Mouse (Mus musculus) midbrain, embryonic 16.5 days (tissue): ENCODE measurements around the gene Clic3. TPM values are rescaled to one million over a fixed set of nuclear protein-coding genes. Genes with fewer than 3 reads are reported as not detected.

Experiments used
- ATAC-seq: fragments of 200-750 bp; cut with Nextera tagmentation; 2 replicates; pipeline ENCODE4 v1.8.0; 2017; ENCODE audit warnings: moderate TSS enrichment
- H3K27ac ChIP-seq: fragments of 300-500 bp; sonication (generic); 2 replicates; pipeline ENCODE4 v1.5.1; 2014; ENCODE audit warnings: mild to moderate bottlenecking, low read length, mixed read lengths
- H3K27me3 ChIP-seq: fragments of 300-500 bp; sonication (generic); 2 replicates; pipeline ENCODE4 v1.6.1; 2014; ENCODE audit warnings: low read depth, low read length, mixed read lengths; ENCODE audit not compliant: control insufficient read depth, insufficient read depth
- H3K36me3 ChIP-seq: fragments of 300-500 bp; sonication (generic); 2 replicates; pipeline ENCODE4 v1.6.1; 2014; ENCODE audit warnings: mild to moderate bottlenecking, low read length, moderate library complexity, mixed read lengths; ENCODE audit not compliant: control insufficient read depth, insufficient read depth
- H3K4me1 ChIP-seq: fragments of 300-500 bp; sonication (generic); 2 replicates; pipeline ENCODE4 v1.6.1; 2014; ENCODE audit warnings: mild to moderate bottlenecking, low read length, mixed read lengths; ENCODE audit not compliant: control insufficient read depth, insufficient read depth
- H3K4me2 ChIP-seq: fragments of 300-500 bp; sonication (generic); 2 replicates; pipeline ENCODE4 v1.6.1; 2014; ENCODE audit warnings: mild to moderate bottlenecking, low read length, mixed read lengths
- H3K4me3 ChIP-seq: fragments of 300-500 bp; sonication (generic); 2 replicates; pipeline ENCODE4 v1.5.1; 2014; ENCODE audit warnings: low read depth, mild to moderate bottlenecking, low read length, moderate library complexity, mixed read lengths
- H3K9ac ChIP-seq: fragments of 300-500 bp; sonication (generic); 2 replicates; pipeline ENCODE4 v1.6.1; 2014; ENCODE audit warnings: low read depth, low read length, mixed read lengths
- H3K9me3 ChIP-seq: fragments of 300-500 bp; sonication (generic); replicated peaks from 2 replicates; pipeline ENCODE4 v1.6.1; 2014; ENCODE audit warnings: mild to moderate bottlenecking, low read length, mixed read lengths; ENCODE audit not compliant: control insufficient read depth, poor library complexity, severe bottlenecking
- WGBS: fragments of 180-500 bp; shearing (Covaris S2); extraction: QIAGEN DNeasy Blood & Tissue Kit; methylation state at CpG from one replicate; pipeline ENCODE4 v1.1.7; 2014; 5-methylcytosine and 5-hydroxymethylcytosine counted together
- microRNA-seq: library from miRNA; unstranded; fragments of <30 nt; microRNA quantifications from one replicate; pipeline ENCODE4, GENCODE M21; 2017
- polyA plus RNA-seq: library from polyadenylated mRNA; unstranded; fragments of >200 nt; fragmentation: Nextera tagmentation; extraction: Ambion mirVana; gene quantifications from 2 replicates; pipeline ENCODE4 v1.2.1, GENCODE M21; 2015

The Clic3 gene
- polyA plus RNA-seq, 1 experiment from 2014 or later = 2.8 TPM

DNA sequence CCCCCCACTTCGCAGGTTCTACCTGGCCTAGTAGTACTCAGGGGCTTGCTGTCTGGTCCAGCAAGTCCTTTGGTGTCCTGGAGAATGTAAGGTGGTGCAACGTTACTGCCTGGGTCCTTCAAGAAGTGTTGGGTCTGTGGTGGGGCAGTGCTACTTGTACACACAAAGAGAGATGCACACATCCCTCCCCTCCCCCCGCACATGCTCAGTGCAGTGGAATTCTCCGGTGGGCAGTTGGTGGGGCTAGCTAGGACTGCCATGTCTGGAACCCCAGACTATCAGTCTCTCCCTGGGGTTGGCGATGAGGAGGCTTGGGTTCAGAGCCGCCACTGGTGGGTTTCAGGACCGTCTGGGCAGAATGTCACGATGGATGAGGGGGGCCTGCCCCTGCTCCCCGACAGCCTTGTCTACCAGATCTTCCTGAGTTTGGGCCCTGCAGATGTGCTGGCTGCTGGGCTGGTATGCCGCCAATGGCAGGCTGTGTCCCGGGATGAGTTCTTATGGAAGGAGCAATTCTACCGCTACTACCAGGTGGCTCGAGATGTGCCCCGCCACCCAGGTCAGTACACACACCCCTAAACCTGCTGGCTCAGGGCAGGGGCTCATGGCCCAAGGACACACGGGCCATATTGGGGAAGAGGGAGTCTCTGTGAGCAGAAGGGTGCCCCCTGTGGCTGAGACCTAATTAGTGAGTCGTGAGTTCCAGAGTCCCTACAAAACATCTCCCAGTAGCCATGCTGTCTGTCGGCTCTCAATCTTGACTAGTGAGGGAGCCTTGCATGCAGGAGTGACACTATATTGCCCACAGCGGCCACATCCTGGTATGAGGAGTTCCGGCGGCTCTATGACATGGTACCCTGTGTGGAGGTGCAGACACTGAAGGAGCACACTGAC is 45.2 kb downstream of the Clic3 start, which contains the start of gene C8g:
Gene C8g, minus strand, starts transcription at position 127 of the 894 bp plus-strand sequence.
- peak within 1 kb of the TSS; percentile 87 for H3K9ac ChIP-seq
- peaks cover 10% of the 10 kb centered on the region for H3K4me1 ChIP-seq
- H3K27ac ChIP-seq = peak within 1 kb of the TSS; percentile 87
- H3K36me3 ChIP-seq = peaks cover 23% of the 10 kb centered on the region
- 0 out of 2 replicates have a peak, but pooled peaks have one; percentile 2 for ATAC-seq
- H3K9me3 ChIP-seq = no peaks in the 10 kb centered on the region
- H3K4me2 ChIP-seq = peak within 1 kb of the TSS; percentile 79
- no peaks in the 10 kb centered on the region for H3K27me3 ChIP-seq
- 78% methylated on average over 20 of the region's 20 CpGs for WGBS
- peak within 1 kb of the TSS; percentile 70 for H3K4me3 ChIP-seq

DNA sequence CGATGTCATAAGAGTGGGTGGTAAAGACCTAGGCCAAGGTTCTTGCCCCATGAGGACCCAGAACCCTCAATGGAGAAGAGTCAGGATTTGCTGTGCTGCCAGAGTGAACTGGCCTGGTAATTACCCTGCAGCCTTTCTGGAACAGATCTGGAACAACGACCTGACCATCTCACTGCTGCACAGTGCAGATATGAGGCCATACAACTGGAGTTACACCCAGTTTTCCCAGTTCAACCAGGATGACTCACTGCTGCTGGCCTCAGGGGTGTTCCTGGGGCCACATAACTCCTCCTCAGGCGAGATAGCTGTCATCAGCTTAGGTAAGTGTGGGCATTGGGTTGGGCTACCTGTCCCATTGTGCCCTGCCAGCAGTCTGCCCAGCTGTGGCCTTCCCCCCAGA is 46.1 kb downstream of the Clic3 start:
- peaks cover 23% of the 10 kb centered on the region for H3K36me3 ChIP-seq
- ATAC-seq = no peak
- H3K9ac ChIP-seq = no peak overlapping the region
- no peak overlapping the region for H3K4me3 ChIP-seq
- H3K4me2 ChIP-seq = no peak overlapping the region
- 80% methylated on average over 3 of the region's 3 CpGs for WGBS
- H3K27ac ChIP-seq = no peak overlapping the region
- peaks cover 10% of the 10 kb centered on the region for H3K4me1 ChIP-seq
- no peaks in the 10 kb centered on the region for H3K27me3 ChIP-seq
- no peaks in the 10 kb centered on the region for H3K9me3 ChIP-seq

DNA sequence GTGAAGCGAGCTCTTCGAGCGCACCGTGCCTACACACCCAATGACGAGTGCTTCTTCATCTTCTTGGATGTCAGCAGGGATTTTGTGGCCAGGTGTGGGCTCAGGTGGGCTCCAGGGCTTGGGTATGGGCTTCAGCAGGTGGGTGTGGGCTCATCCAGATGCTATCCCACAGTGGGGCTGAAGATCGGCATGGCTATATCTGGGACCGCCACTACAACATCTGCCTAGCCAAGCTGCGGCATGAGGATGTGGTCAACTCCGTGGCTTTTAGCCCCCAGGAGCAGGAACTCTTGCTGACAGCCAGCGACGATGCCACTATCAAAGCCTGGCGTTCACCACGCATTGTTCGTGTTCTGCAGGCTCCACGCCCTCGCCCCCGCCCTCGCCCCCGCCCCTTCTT is 47.9 kb downstream of the Clic3 start:
- no peak for ATAC-seq
- 93% methylated on average over 19 of the region's 19 CpGs for WGBS
- no peak overlapping the region for H3K4me2 ChIP-seq

DNA sequence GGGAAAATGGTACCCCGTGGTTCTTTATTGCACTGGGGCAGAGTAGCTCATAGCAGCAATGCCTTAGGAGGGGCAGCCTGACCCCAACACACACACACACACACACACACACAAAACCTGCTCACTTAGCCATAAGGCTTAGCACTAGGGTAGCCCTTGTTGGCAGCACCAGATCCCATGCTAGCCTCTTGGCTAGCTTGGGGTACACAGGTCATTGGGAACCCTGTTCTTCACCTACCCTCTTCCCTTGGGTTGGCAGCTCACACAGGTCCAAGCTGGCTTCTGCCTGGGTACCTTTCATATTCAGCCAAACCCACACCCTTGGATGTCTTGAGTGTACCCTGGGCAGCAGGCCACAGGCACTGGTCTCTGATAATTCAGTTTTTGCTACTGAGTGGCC is 48.4 kb downstream of the Clic3 start:
- H3K27ac ChIP-seq = no peak overlapping the region
- H3K9me3 ChIP-seq = no peaks in the 10 kb centered on the region
- H3K27me3 ChIP-seq = no peaks in the 10 kb centered on the region
- peaks cover 23% of the 10 kb centered on the region for H3K36me3 ChIP-seq
- ATAC-seq = no peak
- no peak overlapping the region for H3K9ac ChIP-seq
- H3K4me3 ChIP-seq = no peak overlapping the region
- WGBS = 100% methylated on average over 1 of the region's 1 CpGs
- peaks cover 10% of the 10 kb centered on the region for H3K4me1 ChIP-seq
- H3K4me2 ChIP-seq = no peak overlapping the region

More for the DNA sequence above, 47.9 kb downstream of the Clic3 start:
- Histone ChIP-seq H3K9me3 (no peaks in the 10 kb centered on the region), H3K36me3 (peaks cover 23% of the 10 kb centered on the region), H3K9ac (no peak overlapping the region), H3K27ac (no peak overlapping the region), H3K4me3 (no peak overlapping the region), H3K4me1 (peaks cover 10% of the 10 kb centered on the region), H3K27me3 (no peaks in the 10 kb centered on the region)

DNA sequence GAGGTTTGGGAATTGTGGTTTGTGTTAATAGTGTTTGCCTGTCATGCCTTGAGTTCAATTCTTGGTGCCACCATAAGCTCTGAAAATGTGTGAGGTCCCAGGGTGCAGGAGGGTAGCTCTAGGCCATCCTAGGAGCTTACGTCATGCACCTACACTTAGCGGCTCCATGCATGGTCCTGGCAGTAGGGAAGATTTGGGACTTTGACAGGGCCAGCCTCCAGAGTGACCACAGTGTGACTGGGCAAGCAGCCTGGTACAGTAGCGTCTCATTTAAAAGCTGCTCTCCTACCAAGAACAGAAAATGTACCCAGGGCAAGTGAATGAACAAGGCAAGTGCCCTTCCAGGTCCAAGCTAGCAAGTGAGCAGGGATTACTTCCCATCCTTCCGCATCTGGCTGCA is 49.2 kb downstream of the Clic3 start:
- Histone ChIP-seq H3K4me3 (no peak overlapping the region), H3K9ac (no peak overlapping the region), H3K27me3 (no peaks in the 10 kb centered on the region), H3K4me2 (no peak overlapping the region), H3K36me3 (peaks cover 23% of the 10 kb centered on the region), H3K27ac (no peak overlapping the region), H3K4me1 (peaks cover 10% of the 10 kb centered on the region), H3K9me3 (no peaks in the 10 kb centered on the region)
- WGBS = 96% methylated on average over 4 of the region's 4 CpGs
- no peak for ATAC-seq

DNA sequence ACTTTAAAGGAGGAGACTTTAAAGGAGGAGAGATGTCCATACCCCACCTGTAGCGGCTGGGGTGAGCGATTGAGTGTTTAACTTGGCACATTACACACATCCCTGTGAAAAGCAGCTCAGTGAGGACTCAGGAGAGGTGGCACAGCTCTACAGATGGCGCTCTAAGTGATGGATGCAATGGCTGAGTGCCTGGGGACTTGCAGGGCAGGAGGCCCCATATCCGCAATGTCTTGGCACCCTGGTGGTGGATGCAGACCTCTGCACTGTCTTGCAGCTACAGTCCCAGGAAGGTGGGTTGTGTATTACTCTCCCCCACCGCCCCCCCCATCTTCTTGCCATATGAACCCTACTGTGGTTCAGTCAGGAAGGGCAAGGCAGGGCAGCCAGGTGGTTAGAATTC is 50.3 kb downstream of the Clic3 start:
- no peaks in the 10 kb centered on the region for H3K27me3 ChIP-seq
- peaks cover 23% of the 10 kb centered on the region for H3K36me3 ChIP-seq
- no peaks in the 10 kb centered on the region for H3K9me3 ChIP-seq
- H3K27ac ChIP-seq = no peak overlapping the region
- H3K9ac ChIP-seq = no peak overlapping the region
- H3K4me1 ChIP-seq = peaks cover 4% of the 10 kb centered on the region
- WGBS = 31% methylated on average over 5 of the region's 5 CpGs
- H3K4me3 ChIP-seq = no peak overlapping the region
- no peak overlapping the region for H3K4me2 ChIP-seq
- ATAC-seq = no peak

Small RNAs within 50 kb of the gene (microRNA-seq; reads per million reads assigned to microRNA genes)
- 1.4 reads per million for gene Mir3087

Other genes with a start within 250 kb of the Clic3 start
- 116 and 117 TPM in 2 replicates for gene Nelfb, start 245.3 kb upstream of the Clic3 start, polyA plus RNA-seq
- gene Stpg3, start 242.2 kb upstream of the Clic3 start, polyA plus RNA-seq = not detected in 2 replicates
- gene Fam166a, start 238.1 kb upstream of the Clic3 start, polyA plus RNA-seq = 0.43 TPM in 1 of 2 replicates, not detected in the other
- 366 and 421 TPM in 2 replicates for gene Tubb4b, start 232.1 kb upstream of the Clic3 start, polyA plus RNA-seq
- gene Slc34a3, start 222.5 kb upstream of the Clic3 start, polyA plus RNA-seq = not detected in 2 replicates
- gene Rnf224, start 220.1 kb upstream of the Clic3 start, polyA plus RNA-seq = not detected in 2 replicates
- gene Rnf208, start 214.6 kb upstream of the Clic3 start, polyA plus RNA-seq = 144 and 176 TPM in 2 replicates
- 0.25 and 0.48 TPM in 2 replicates for gene Cysrt1, start 214.4 kb upstream of the Clic3 start, polyA plus RNA-seq
- gene AL732309.1, start 210.0 kb upstream of the Clic3 start, polyA plus RNA-seq = 4.3 and 4.7 TPM in 2 replicates
- 12.4 and 12.7 TPM in 2 replicates for gene Tmem203, start 201.4 kb upstream of the Clic3 start, polyA plus RNA-seq
- 15.6 and 15.9 TPM in 2 replicates for gene Tprn, start 194.2 kb upstream of the Clic3 start, polyA plus RNA-seq
- gene Ssna1, start 184.4 kb upstream of the Clic3 start, polyA plus RNA-seq = 172 and 175 TPM in 2 replicates
- 141 and 144 TPM in 2 replicates for gene Anapc2, start 184.4 kb upstream of the Clic3 start, polyA plus RNA-seq
- not detected in 2 replicates for gene Tmem210, start 168.7 kb upstream of the Clic3 start, polyA plus RNA-seq
- gene Lrrc26, start 166.9 kb upstream of the Clic3 start, polyA plus RNA-seq = not detected in 2 replicates
- gene Grin1, start 137.7 kb upstream of the Clic3 start, polyA plus RNA-seq = 44.0 and 52.7 TPM in 2 replicates
- gene Man1b1, start 124.5 kb upstream of the Clic3 start, polyA plus RNA-seq = 50.7 and 51.0 TPM in 2 replicates
- gene Dpp7, start 100.5 kb upstream of the Clic3 start, polyA plus RNA-seq = 22.6 and 26.2 TPM in 2 replicates
- gene Uap1l1, start 91.2 kb upstream of the Clic3 start, polyA plus RNA-seq = 4.6 and 5.2 TPM in 2 replicates
- 9.0 and 9.2 TPM in 2 replicates for gene Sapcd2, start 84.5 kb upstream of the Clic3 start, polyA plus RNA-seq
- gene Entpd2, start 61.0 kb upstream of the Clic3 start, polyA plus RNA-seq = 3.7 and 9.0 TPM in 2 replicates
- gene Npdc1, start 57.5 kb upstream of the Clic3 start, polyA plus RNA-seq = 481 and 529 TPM in 2 replicates
- gene Fut7, start 33.6 kb upstream of the Clic3 start, polyA plus RNA-seq = 0.09 and 0.80 TPM in 2 replicates
- 17.3 and 18.3 TPM in 2 replicates for gene Abca2, start 28.1 kb upstream of the Clic3 start, polyA plus RNA-seq
- gene Paxx, start 4.3 kb downstream of the Clic3 start, polyA plus RNA-seq = 121 and 130 TPM in 2 replicates
- 465 and 593 TPM in 2 replicates for gene Ptgds, start 13.2 kb downstream of the Clic3 start, polyA plus RNA-seq
- gene Lcn12, start 37.1 kb downstream of the Clic3 start, polyA plus RNA-seq = not detected in 2 replicates
- 137 and 139 TPM in 2 replicates for gene Fbxw5, start 43.9 kb downstream of the Clic3 start, polyA plus RNA-seq
- 5.1 and 5.9 TPM in 2 replicates for gene C8g, start 44.9 kb downstream of the Clic3 start, polyA plus RNA-seq
- gene Traf2, start 90.1 kb downstream of the Clic3 start, polyA plus RNA-seq = 15.2 and 15.9 TPM in 2 replicates
- 374 and 380 TPM in 2 replicates for gene Edf1, start 101.0 kb downstream of the Clic3 start, polyA plus RNA-seq
- 0.50 and 2.4 TPM in 2 replicates for gene Mamdc4, start 118.0 kb downstream of the Clic3 start, polyA plus RNA-seq
- 148 and 149 TPM in 2 replicates for gene Phpt1, start 118.4 kb downstream of the Clic3 start, polyA plus RNA-seq
- gene Ajm1, start 124.9 kb downstream of the Clic3 start, polyA plus RNA-seq = 11.4 and 14.9 TPM in 2 replicates
- gene Rabl6, start 151.7 kb downstream of the Clic3 start, polyA plus RNA-seq = 64.7 and 68.3 TPM in 2 replicates
- gene Ccdc183, start 160.8 kb downstream of the Clic3 start, polyA plus RNA-seq = 0.11 and 0.24 TPM in 2 replicates
- 56.4 and 67.2 TPM in 2 replicates for gene Tmem141, start 165.2 kb downstream of the Clic3 start, polyA plus RNA-seq
- gene Fcna, start 171.2 kb downstream of the Clic3 start, polyA plus RNA-seq = 2.5 and 3.1 TPM in 2 replicates
- gene Lcn8, start 196.3 kb downstream of the Clic3 start, polyA plus RNA-seq = not detected in 2 replicates
- gene Lcn5, start 201.1 kb downstream of the Clic3 start, polyA plus RNA-seq = not detected in 2 replicates
- not detected in 2 replicates for gene Lcn6, start 219.9 kb downstream of the Clic3 start, polyA plus RNA-seq
- not detected in 2 replicates for gene Lcn10, start 225.9 kb downstream of the Clic3 start, polyA plus RNA-seq
- gene Obp2a, start 243.2 kb downstream of the Clic3 start, polyA plus RNA-seq = not detected in 2 replicates
- gene Bmyc, start 249.9 kb downstream of the Clic3 start, polyA plus RNA-seq = 158 and 170 TPM in 2 replicates